Mouse (Mus musculus): ENCODE measurements at regions not wholly inside any gene's neighbourhood (a gene's known extent, or its start where the extent isn't known, plus 50 kb on each side); places are given as distances from the start of the nearest gene placed in this dataset.

DNA sequence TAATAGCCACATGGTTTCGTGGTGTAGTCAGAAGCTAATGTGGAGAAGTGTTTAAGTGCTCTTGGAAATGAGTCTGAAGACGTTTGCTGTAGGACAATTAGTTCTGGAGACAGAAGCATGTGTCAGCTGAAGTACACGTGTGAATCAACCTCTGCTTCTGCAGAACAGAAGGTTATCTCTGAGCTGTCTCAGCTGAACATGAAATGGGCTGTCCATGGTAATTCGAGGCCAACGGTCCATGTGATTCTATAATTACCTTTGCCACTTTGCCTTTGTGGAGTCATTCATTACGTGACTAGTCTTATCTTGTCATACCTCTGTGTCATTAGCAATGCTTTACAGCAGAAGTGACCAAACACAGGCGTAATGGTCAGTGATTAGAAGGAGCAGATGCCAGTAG, 295.6 kb upstream of the Veph1 start:
- no peak for DNase-seq

- no peak for DNase-seq
These were observed 294.1 kb upstream of the Veph1 start for GRCm38 (mm10) chr3:66590775-66591174.

GRCm38 (mm10) chr3:66589483-66589882, 292.8 kb upstream of the Veph1 start:
- no peak for DNase-seq

GRCm38 (mm10) chr3:66584831-66585230, 288.2 kb upstream of the Veph1 start:
- DNase-seq, result no peak

GRCm38 (mm10) chr3:66584101-66584500, 287.5 kb upstream of the Veph1 start:
- DNase-seq, result no peak

- no peak for DNase-seq
These were observed 280.0 kb upstream of the Veph1 start for GRCm38 (mm10) chr3:66576659-66577058.

GRCm38 (mm10) chr3:66574321-66574720, 277.7 kb upstream of the Veph1 start:
- DNase-seq, result no peak

- no peak for DNase-seq
These were observed 276.4 kb upstream of the Veph1 start for GRCm38 (mm10) chr3:66572887-66573519.

DNA sequence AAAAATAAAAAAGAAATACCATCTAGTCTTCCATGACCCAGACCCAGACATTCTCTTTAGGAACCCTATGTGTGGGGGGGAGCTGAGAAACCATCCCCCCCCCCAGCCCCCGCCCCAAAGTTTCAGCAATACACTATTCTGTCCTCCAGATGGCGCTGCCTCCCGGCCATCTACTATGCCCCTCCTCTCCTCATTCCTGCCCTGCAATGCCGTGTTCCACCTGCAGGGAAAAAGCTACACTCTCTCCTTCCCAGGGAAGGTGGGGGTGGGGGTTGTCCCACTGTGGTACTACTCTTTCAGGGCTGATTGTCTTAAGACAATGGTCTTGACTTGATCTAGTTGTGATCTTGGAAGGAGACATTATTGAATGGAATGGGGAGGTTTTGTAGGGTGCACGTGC, 273.7 kb upstream of the Veph1 start:
- DNase-seq, result no peak

- DNase-seq, result no peak
These were observed 267.9 kb upstream of the Veph1 start for GRCm38 (mm10) chr3:66564268-66565245.

DNA sequence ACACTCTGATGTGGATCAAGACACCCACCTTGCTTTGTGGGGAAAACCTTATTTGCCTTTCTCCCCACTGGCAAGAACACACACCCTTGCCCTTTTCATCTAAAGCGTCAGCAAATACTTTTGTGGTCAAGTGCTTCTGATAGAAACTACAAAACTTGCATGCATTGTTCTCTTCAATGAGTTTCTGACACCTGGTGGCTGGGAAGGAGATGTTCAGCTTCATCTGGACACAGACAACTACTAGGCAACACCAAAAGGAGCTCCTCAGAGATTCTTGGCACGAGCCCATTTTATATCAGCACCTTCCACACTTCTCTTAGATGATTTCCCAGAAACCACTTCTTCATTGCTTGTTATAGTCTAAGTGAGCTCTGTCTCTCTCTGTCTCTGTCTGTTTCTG, 266.7 kb upstream of the Veph1 start:
- no peak for DNase-seq

- no peak for DNase-seq
These were observed 258.9 kb upstream of the Veph1 start for GRCm38 (mm10) chr3:66555538-66555937.

DNA sequence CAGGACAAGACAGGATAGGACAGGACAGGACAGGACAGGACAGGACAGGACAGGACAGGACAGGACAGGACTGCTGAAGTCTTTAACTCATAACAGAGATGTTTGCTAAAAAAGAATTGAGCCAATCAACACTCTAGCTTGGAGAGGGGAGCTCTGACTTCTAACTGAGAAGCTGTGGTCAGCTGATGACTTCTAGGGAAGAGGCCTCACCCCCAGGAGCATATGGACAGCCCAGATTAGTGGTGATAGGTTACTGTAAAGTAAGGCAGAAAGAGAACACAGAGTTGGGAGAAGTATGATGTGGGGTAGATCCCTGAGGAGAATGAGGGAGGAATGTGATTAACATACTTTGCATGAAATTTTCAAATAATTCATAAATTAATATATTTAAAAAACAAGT, 254.3 kb upstream of the Veph1 start:
- no peak for DNase-seq

GRCm38 (mm10) chr3:66546576-66546975, 249.9 kb upstream of the Veph1 start:
- no peak for DNase-seq

GRCm38 (mm10) chr3:66544139-66544933, 247.7 kb upstream of the Veph1 start:
- DNase-seq, result peak; percentile 74 to 83

DNA sequence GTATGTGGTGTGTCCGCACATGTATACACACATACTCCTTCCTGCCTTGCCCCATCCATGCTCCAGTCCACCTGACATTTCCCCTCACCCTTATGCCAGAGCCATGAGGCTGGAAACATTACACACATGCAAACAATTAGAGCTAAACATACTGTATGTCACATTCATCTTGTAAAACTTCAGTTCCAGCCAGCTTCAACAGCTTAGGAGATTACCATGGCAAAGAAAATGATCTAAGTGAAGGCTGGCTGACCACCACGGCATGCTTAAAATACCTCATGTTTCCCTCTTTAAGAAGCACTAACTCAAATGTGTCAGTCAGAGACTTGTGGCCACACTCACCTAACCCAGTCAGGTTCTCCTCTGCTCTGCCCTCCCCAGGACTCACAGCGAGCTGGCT, 246.2 kb upstream of the Veph1 start:
- DNase-seq, result no peak

DNA sequence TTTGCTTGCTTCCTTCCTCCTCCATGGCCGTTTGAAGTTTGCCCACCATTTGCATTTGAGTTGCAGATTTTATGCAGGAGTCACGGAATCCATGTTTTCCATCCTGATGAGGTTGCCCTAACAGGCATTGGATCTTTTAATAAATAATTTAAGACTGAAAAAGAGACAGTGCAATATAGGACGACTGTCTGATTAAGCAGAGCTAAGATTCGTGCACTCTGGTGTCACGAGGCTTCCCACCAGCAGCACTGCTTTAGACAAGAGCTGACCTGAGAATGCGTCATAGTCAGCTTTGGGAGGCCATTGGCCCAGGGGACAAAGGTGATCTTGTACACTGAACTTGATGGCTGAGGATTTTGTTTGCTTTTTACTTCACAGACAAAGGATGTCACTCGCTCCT, 241.3 kb upstream of the Veph1 start:
- no peak for DNase-seq

GRCm38 (mm10) chr3:66537106-66537893, 240.7 kb upstream of the Veph1 start:
- DNase-seq, result no peak

- DNase-seq, result no peak
These were observed 240.0 kb upstream of the Veph1 start for GRCm38 (mm10) chr3:66536673-66537072.

GRCm38 (mm10) chr3:66535786-66536529, 239.3 kb upstream of the Veph1 start:
- no peak for DNase-seq

GRCm38 (mm10) chr3:66519925-66520324, 223.3 kb upstream of the Veph1 start:
- DNase-seq, result no peak

DNA sequence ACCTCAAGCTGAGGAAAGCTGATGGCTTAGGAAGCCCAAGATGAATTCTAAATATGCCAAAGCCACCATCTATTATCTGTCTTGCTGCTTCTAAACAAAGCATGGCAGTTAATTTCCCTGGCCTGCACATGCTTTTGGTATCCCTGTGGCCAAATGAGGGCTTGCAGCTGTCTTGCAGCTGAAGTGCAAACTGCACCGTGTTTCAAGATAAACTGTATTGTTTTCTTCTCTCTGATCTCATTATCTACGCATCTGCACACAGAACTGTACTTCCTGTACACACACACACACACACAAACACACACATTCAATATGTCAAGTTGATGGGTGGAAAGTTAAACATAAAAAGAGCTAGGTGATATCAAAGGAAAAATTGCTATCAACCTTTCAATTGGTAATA, 221.7 kb upstream of the Veph1 start:
- DNase-seq, result no peak

All from lung, adult 18-20 months (tissue).